Mouse (Mus musculus) olfactory bulb, adult 2 months (tissue): Measurements from ENCODE around the gene Traf6. TPM values are rescaled to one million over a fixed set of nuclear protein-coding genes. Genes with fewer than 3 reads are reported as not detected.

Experiments
- H3K27ac ChIP-seq: fragments of 200-500 bp; 2 replicates; pipeline ENCODE4 v1.5.1; 2012; ENCODE audit warnings: low read depth, low read length; ENCODE audit not compliant: insufficient read depth
- H3K4me1 ChIP-seq: fragments of 200-500 bp; 2 replicates; pipeline ENCODE4 v1.6.1; 2012; ENCODE audit warnings: low read length; ENCODE audit not compliant: control insufficient read depth, insufficient read depth
- H3K4me3 ChIP-seq: fragments of 200-500 bp; 2 replicates; pipeline ENCODE4 v1.5.1; 2012; ENCODE audit warnings: mild to moderate bottlenecking, low read depth, low read length, moderate library complexity; ENCODE audit not compliant: insufficient read depth
- CTCF ChIP-seq: fragments of 200-500 bp; IDR thresholded peaks from 2 replicates; pipeline ENCODE4 v1.5.1; 2012; ENCODE audit warnings: low read depth, mild to moderate bottlenecking, low read length, moderate library complexity; ENCODE audit not compliant: insufficient read depth
- POLR2A ChIP-seq: fragments of 200-500 bp; IDR thresholded peaks from 2 replicates; pipeline ENCODE4 v1.6.1; 2012; ENCODE audit warnings: mild to moderate bottlenecking, low read depth, low read length, moderate library complexity; ENCODE audit not compliant: insufficient read depth
- WGBS: fragments of 180-500 bp; shearing (Covaris S2); methylation state at CpG from one replicate; pipeline ENCODE4 v1.1.7; 2018; 5-methylcytosine and 5-hydroxymethylcytosine counted together
- polyA plus RNA-seq: library from polyadenylated mRNA; stranded (reverse); fragments of >200 nt; gene quantifications from 2 replicates; pipeline ENCODE4 v1.2.4, GENCODE M21; 2012; ENCODE audit warnings: low replicate concordance; ENCODE audit not compliant: missing spikeins, insufficient read depth, insufficient read length

Gene Traf6
- polyA plus RNA-seq, 1 experiment: not detected

- Histone ChIP-seq H3K4me3 (no peak overlapping the region), H3K27ac (no peak overlapping the region), H3K4me1 (no peaks in the 10 kb centered on the region; the same call in 1 of the 2 replicates)
- TF ChIP-seq CTCF: no peak
- no peak for TF ChIP-seq POLR2A
- 51% methylated on average over 9 of the region's 9 CpGs for WGBS
These were observed 12.1 kb downstream of the Traf6 start for GRCm38 (mm10) chr2:101690252-101690827.

GRCm38 (mm10) chr2:101693043-101693442, 14.8 kb downstream of the Traf6 start:
- no peak for TF ChIP-seq CTCF
- no peak for TF ChIP-seq POLR2A
- H3K4me1 ChIP-seq: no peaks in the 10 kb centered on the region; the same call in 1 of the 2 replicates
- 50% methylated on average over 4 of the region's 4 CpGs for WGBS
- H3K27ac ChIP-seq: no peak overlapping the region
- no peak overlapping the region for H3K4me3 ChIP-seq

GRCm38 (mm10) chr2:101693577-101694215, 15.5 kb downstream of the Traf6 start:
- 43% methylated on average over 5 of the region's 5 CpGs for WGBS
- Histone ChIP-seq H3K4me1 (no peaks in the 10 kb centered on the region; the same call in 1 of the 2 replicates), H3K4me3 (no peak overlapping the region), H3K27ac (no peak overlapping the region)
- TF ChIP-seq CTCF (no peak), POLR2A (no peak)

GRCm38 (mm10) chr2:101695584-101695983, 17.4 kb downstream of the Traf6 start:
- no peak overlapping the region for H3K27ac ChIP-seq
- H3K4me1 ChIP-seq: no peaks in the 10 kb centered on the region; the same call in 1 of the 2 replicates
- 88% methylated on average over 7 of the region's 7 CpGs for WGBS
- TF ChIP-seq CTCF: no peak
- TF ChIP-seq POLR2A: no peak
- no peak overlapping the region for H3K4me3 ChIP-seq

- TF ChIP-seq CTCF: no peak
- TF ChIP-seq POLR2A: no peak
- Histone ChIP-seq H3K4me3 (no peak overlapping the region), H3K27ac (no peak overlapping the region), H3K4me1 (no peaks in the 10 kb centered on the region)
- 89% methylated on average over 4 of the region's 4 CpGs for WGBS
These were observed 21.1 kb downstream of the Traf6 start for GRCm38 (mm10) chr2:101699284-101699683.

GRCm38 (mm10) chr2:101705941-101706485, 27.8 kb downstream of the Traf6 start:
- Histone ChIP-seq H3K4me3 (no peak overlapping the region), H3K4me1 (no peaks in the 10 kb centered on the region), H3K27ac (no peak overlapping the region)
- 42% methylated on average over 5 of the region's 5 CpGs for WGBS
- TF ChIP-seq CTCF (no peak), POLR2A (no peak)

- WGBS: 97% methylated on average over 3 of the region's 3 CpGs
- Histone ChIP-seq H3K27ac (no peak overlapping the region), H3K4me3 (no peak overlapping the region), H3K4me1 (no peaks in the 10 kb centered on the region)
- TF ChIP-seq POLR2A: no peak
- no peak for TF ChIP-seq CTCF
These were observed 33.4 kb downstream of the Traf6 start for GRCm38 (mm10) chr2:101711608-101712007.

- TF ChIP-seq POLR2A: no peak
- TF ChIP-seq CTCF: no peak
- Histone ChIP-seq H3K27ac (no peak overlapping the region), H3K4me3 (no peak overlapping the region), H3K4me1 (no peaks in the 10 kb centered on the region)
- WGBS: 82% methylated on average over 8 of the region's 8 CpGs
These were observed 37.6 kb downstream of the Traf6 start for GRCm38 (mm10) chr2:101715650-101716323.

GRCm38 (mm10) chr2:101717162-101717561, 38.9 kb downstream of the Traf6 start:
- Histone ChIP-seq H3K27ac (no peak overlapping the region), H3K4me3 (no peak overlapping the region), H3K4me1 (no peaks in the 10 kb centered on the region)
- TF ChIP-seq POLR2A: no peak
- TF ChIP-seq CTCF: no peak
- WGBS: 96% methylated on average over 13 of the region's 13 CpGs
